Mouse (Mus musculus) neural tube, embryonic 10.5 days (tissue): ENCODE results near the gene Mta2.
A peak's percentile ranks its signal among the peaks of the same experiment; 100 is the strongest.
"Not testable (repeated sequence)": the region's sequence is repeated elsewhere in the genome, so short reads cannot be mapped to it uniquely, and the experiment has no call there.

ENCODE experiments used
- DNase-seq: peaks from one replicate; pipeline ENCODE4 v3.0.0-alpha.2; 2017; ENCODE audit warnings: low spot score; ENCODE audit errors: extremely low spot score

Gene Mta2

GRCm38 (mm10) chr19:8966590-8967372, 25.1 kb downstream of the Mta2 start, which contains the start of gene Eef1g:
TSS of gene Eef1g (plus strand) at chr19:8967041.
- DNase-seq, result peak; percentile 99

GRCm38 (mm10) chr19:8967373-8967743, 25.7 kb downstream of the Mta2 start:
- DNase-seq, result no peak

GRCm38 (mm10) chr19:8967893-8968292, 26.2 kb downstream of the Mta2 start:
- DNase-seq, result no peak

GRCm38 (mm10) chr19:8972491-8972890, 30.8 kb downstream of the Mta2 start:
- DNase-seq, result not testable (repeated sequence)

GRCm38 (mm10) chr19:8974638-8975037, 33.0 kb downstream of the Mta2 start:
- no peak for DNase-seq

- DNase-seq, result no peak
Measured at GRCm38 (mm10) chr19:8975491-8975890, 33.8 kb downstream of the Mta2 start.

- no peak for DNase-seq
Measured at GRCm38 (mm10) chr19:8976535-8976934, 34.9 kb downstream of the Mta2 start.

GRCm38 (mm10) chr19:8980771-8981170, 39.1 kb downstream of the Mta2 start:
- no peak for DNase-seq

- no peak for DNase-seq
Measured at GRCm38 (mm10) chr19:8981450-8982168, 39.9 kb downstream of the Mta2 start.

- no peak for DNase-seq
Measured at GRCm38 (mm10) chr19:8982303-8983149, 40.9 kb downstream of the Mta2 start.

- no peak for DNase-seq
Measured at GRCm38 (mm10) chr19:8983150-8983650, 41.5 kb downstream of the Mta2 start.

GRCm38 (mm10) chr19:8984255-8984868, 42.7 kb downstream of the Mta2 start:
- no peak for DNase-seq

GRCm38 (mm10) chr19:8985891-8986290, 44.2 kb downstream of the Mta2 start:
- no peak for DNase-seq

GRCm38 (mm10) chr19:8987816-8988215, 46.1 kb downstream of the Mta2 start:
- DNase-seq, result no peak

- DNase-seq, result no peak
Measured at GRCm38 (mm10) chr19:8988346-8989065, 46.8 kb downstream of the Mta2 start.

GRCm38 (mm10) chr19:8989066-8989566, 47.4 kb downstream of the Mta2 start, which contains the start of gene Ahnak:
TSS of gene Ahnak (plus strand) at chr19:8989284.
- no peak for DNase-seq

- DNase-seq, result peak; percentile 74
Measured at GRCm38 (mm10) chr19:8989567-8990431, 48.1 kb downstream of the Mta2 start.

- DNase-seq, result no peak
Measured at GRCm38 (mm10) chr19:8990432-8991102, 48.9 kb downstream of the Mta2 start.
